Mouse (Mus musculus) C2C12 (cell line): ENCODE measurements at regions not wholly inside any gene's neighbourhood (a gene's known extent, or its start where the extent isn't known, plus 50 kb on each side); places are given as distances from the start of the nearest gene placed in this dataset.

ENCODE experiments used
- H3K27me3 ChIP-seq: one replicate; pipeline ENCODE4 v1.6.1; 2011; ENCODE audit not compliant: control insufficient read depth, insufficient read depth, insufficient read length
- H3K36me3 ChIP-seq: one replicate; pipeline ENCODE4 v1.6.1; 2011; ENCODE audit not compliant: control insufficient read depth, insufficient read depth
- H3K4me3 ChIP-seq: one replicate; pipeline ENCODE4 v1.5.1; 2011; ENCODE audit warnings: mild to moderate bottlenecking, control low read depth; ENCODE audit not compliant: poor library complexity, insufficient read depth, severe bottlenecking
- H3K79me2 ChIP-seq: one replicate; pipeline ENCODE4 v1.6.1; 2011; ENCODE audit not compliant: control insufficient read depth, insufficient read depth
- H3K79me3 ChIP-seq: one replicate; pipeline ENCODE4 v1.6.1; 2011; ENCODE audit warnings: low read depth, control low read depth
- H3ac ChIP-seq: one replicate; pipeline ENCODE3; 2011; ENCODE audit warnings: low read depth; ENCODE audit not compliant: control insufficient read depth, insufficient read length
- CEBPB ChIP-seq: IDR thresholded peaks from one replicate; pipeline ENCODE4 v1.6.1; 2011; ENCODE audit warnings: low read depth, mild to moderate bottlenecking, control low read depth, moderate library complexity
- CTCF ChIP-seq: IDR thresholded peaks from one replicate; pipeline ENCODE4 v1.5.1; 2011; ENCODE audit not compliant: control insufficient read depth, insufficient read depth, insufficient read length
- FOSL1 ChIP-seq: IDR thresholded peaks from one replicate; pipeline ENCODE4 v1.8.0; 2011; ENCODE audit warnings: mild to moderate bottlenecking, low read length; ENCODE audit not compliant: poor library complexity, insufficient read depth, severe bottlenecking
- MAX ChIP-seq: IDR thresholded peaks from one replicate; pipeline ENCODE4 v1.6.1; 2011; ENCODE audit warnings: mild to moderate bottlenecking, control low read depth
- MYOD1 ChIP-seq: IDR thresholded peaks from one replicate; pipeline ENCODE4 v1.6.1; 2011; ENCODE audit warnings: low read depth; ENCODE audit not compliant: control insufficient read depth, insufficient read length
- MYOG ChIP-seq: IDR thresholded peaks from one replicate; pipeline ENCODE4 v1.6.1; 2011; ENCODE audit not compliant: control insufficient read depth, insufficient read length; ENCODE audit errors: extremely low read depth
- USF1 ChIP-seq: IDR thresholded peaks from one replicate; pipeline ENCODE4 v1.6.1; 2011; ENCODE audit warnings: low read depth, mild to moderate bottlenecking, control low read depth, moderate library complexity

DNA sequence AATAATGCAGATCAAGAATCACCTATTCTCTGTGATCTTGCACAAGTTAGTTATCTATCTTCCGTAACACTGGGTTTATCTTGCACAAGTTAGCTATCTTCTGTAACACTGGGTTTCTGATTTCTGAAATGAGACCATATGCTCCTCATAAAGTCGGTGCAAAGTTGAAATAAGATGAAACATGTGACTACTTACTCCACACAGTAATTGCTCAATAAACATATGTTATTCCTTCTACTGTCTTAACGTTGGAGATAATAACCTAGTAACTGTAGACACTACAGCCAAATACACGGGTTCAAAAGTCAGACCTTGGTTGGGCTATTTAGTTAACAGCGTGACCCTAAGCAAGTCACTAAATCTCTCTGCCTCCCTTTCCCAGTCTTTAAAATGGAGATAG, 65.8 kb upstream of the Atp11b start:
- Histone ChIP-seq H3K79me3 (no peaks in the 10 kb centered on the region), H3K79me2 (no peaks in the 10 kb centered on the region), H3ac (no peak overlapping the region), H3K4me3 (no peak overlapping the region), H3K27me3 (no peaks in the 10 kb centered on the region), H3K36me3 (no peaks in the 10 kb centered on the region)
- no peak for TF ChIP-seq FOSL1
- TF ChIP-seq MAX: no peak
- no peak for TF ChIP-seq CEBPB
- no peak for TF ChIP-seq CTCF

DNA sequence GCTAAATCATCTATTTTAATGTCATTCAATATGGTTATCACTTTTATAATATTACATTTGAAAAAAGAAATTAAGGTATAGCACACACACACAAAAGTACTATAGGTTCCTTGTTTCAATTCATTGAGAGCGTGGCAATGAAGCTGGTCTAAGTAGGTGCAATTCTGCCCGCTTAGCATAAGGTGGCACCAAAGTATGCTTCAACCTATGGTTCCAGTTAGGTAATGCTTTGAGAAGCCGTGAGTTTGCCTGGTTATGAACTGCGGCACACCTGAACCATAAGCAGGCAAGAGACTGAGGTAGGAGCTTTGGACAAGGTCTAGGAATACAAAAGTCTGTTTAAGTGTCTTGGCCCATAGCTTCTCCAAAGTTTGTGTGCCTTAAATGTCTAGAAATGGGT, 65.1 kb upstream of the Atp11b start:
- Histone ChIP-seq H3K4me3 (no peak overlapping the region), H3K79me2 (no peaks in the 10 kb centered on the region), H3ac (no peak overlapping the region), H3K36me3 (no peaks in the 10 kb centered on the region), H3K27me3 (no peaks in the 10 kb centered on the region), H3K79me3 (no peaks in the 10 kb centered on the region)
- TF ChIP-seq CEBPB: no peak
- TF ChIP-seq CTCF: peak; percentile 34
- TF ChIP-seq MYOD1: no peak
- no peak for TF ChIP-seq USF1
- TF ChIP-seq FOSL1: no peak
- TF ChIP-seq MYOG: no peak

GRCm38 (mm10) chr3:35693039-35693438, 60.9 kb upstream of the Atp11b start:
- Histone ChIP-seq H3K36me3 (no peaks in the 10 kb centered on the region), H3K27me3 (no peaks in the 10 kb centered on the region), H3K79me3 (no peaks in the 10 kb centered on the region), H3ac (no peak overlapping the region), H3K79me2 (no peaks in the 10 kb centered on the region), H3K4me3 (no peak overlapping the region)
- TF ChIP-seq MYOG (no peak), MAX (no peak), CEBPB (no peak), FOSL1 (no peak), MYOD1 (no peak), CTCF (peak; percentile 22), USF1 (peak; percentile 91)

GRCm38 (mm10) chr3:35693551-35693950, 60.4 kb upstream of the Atp11b start:
- no peaks in the 10 kb centered on the region for H3K79me2 ChIP-seq
- no peak for TF ChIP-seq CTCF
- no peak for TF ChIP-seq MAX
- no peak for TF ChIP-seq USF1
- no peak for TF ChIP-seq FOSL1
- TF ChIP-seq CEBPB: no peak
- TF ChIP-seq MYOD1: no peak
- TF ChIP-seq MYOG: no peak

DNA sequence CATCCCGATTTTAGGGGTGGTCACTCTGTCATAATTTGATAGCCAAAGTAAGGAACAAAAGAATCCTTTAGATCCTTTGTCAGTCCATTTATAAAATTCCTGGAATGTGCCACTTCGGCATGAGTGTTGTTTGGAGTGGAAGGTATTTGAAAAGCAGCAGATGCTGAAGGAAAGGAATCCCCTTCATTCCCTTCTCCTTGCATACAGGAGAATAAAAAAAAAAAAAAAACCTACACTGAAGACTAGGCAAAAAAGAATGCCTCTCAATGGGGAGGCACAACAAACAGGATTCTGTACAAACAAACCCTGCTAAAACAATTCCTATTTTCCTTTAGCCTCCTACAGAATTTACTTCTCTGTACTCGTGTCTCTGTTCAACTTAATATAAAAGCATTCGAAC, 59.7 kb upstream of the Atp11b start:
- Histone ChIP-seq H3ac (no peak overlapping the region), H3K79me3 (no peaks in the 10 kb centered on the region), H3K4me3 (no peak overlapping the region), H3K79me2 (no peaks in the 10 kb centered on the region), H3K27me3 (no peaks in the 10 kb centered on the region), H3K36me3 (no peaks in the 10 kb centered on the region)
- TF ChIP-seq MYOG (no peak), CTCF (no peak), CEBPB (no peak), USF1 (no peak), FOSL1 (no peak), MYOD1 (no peak)

More at GRCm38 (mm10) chr3:35693551-35693950, 60.4 kb upstream of the Atp11b start:
- H3ac ChIP-seq: no peak overlapping the region
- H3K4me3 ChIP-seq: no peak overlapping the region
- H3K27me3 ChIP-seq: no peaks in the 10 kb centered on the region
- no peaks in the 10 kb centered on the region for H3K36me3 ChIP-seq
- H3K79me3 ChIP-seq: no peaks in the 10 kb centered on the region

DNA sequence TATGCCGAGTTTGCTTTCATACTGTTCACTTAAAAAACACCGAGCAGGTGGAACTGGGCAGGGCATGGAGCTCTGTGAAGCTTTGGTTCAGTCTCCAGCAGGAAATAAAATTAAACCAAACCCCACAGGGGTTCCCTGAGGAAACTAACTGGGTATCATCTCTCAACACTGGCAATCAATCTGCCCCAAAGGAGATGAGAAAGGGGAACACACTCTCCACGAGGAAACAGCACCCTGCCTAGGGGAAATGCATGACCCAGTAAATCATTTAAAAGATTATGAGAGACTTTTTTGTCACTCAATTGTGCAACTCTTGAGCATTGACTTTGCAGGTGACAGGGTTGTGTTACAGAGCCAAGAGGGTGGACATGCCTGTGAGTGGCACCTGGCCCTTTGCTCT, 58.0 kb upstream of the Atp11b start:
- Histone ChIP-seq H3K79me3 (no peaks in the 10 kb centered on the region), H3K79me2 (no peaks in the 10 kb centered on the region), H3ac (no peak overlapping the region), H3K27me3 (no peaks in the 10 kb centered on the region), H3K4me3 (no peak overlapping the region), H3K36me3 (no peaks in the 10 kb centered on the region)
- TF ChIP-seq CEBPB (no peak), MYOG (no peak)
